Mouse (Mus musculus) kidney, postnatal 0 days (tissue): ENCODE measurements around the gene Kif17. TPM values are rescaled to one million over a fixed set of nuclear protein-coding genes. Genes with fewer than 3 reads are reported as not detected.

Experiments
- ATAC-seq: fragments of 200-750 bp; cut with Nextera tagmentation; replicated peaks from 2 replicates; pipeline ENCODE4 v1.8.0; 2017; ENCODE audit warnings: low read depth, moderate number of reproducible peaks, moderate TSS enrichment, moderate library complexity; ENCODE audit not compliant: low FRiP score
- DNase-seq: peaks from one replicate; pipeline ENCODE4 v3.0.0-alpha.2; 2016; ENCODE audit warnings: low spot score
- H3K27ac ChIP-seq: fragments of 300-500 bp; sonication (generic); 2 replicates; pipeline ENCODE4 v1.5.1; 2014; ENCODE audit warnings: mild to moderate bottlenecking
- H3K27me3 ChIP-seq: fragments of 300-500 bp; sonication (generic); 2 replicates; pipeline ENCODE4 v1.6.1; 2014; ENCODE audit warnings: low read length, mixed read lengths; ENCODE audit not compliant: insufficient read depth
- H3K36me3 ChIP-seq: fragments of 300-500 bp; sonication (generic); 2 replicates; pipeline ENCODE4 v1.6.1; 2014; ENCODE audit warnings: low read length, mixed read lengths; ENCODE audit not compliant: insufficient read depth
- H3K4me1 ChIP-seq: fragments of 300-500 bp; sonication (generic); replicated peaks from 2 replicates; pipeline ENCODE4 v1.6.1; 2014; ENCODE audit warnings: antibody characterized with exemption, low read length, mixed read lengths; ENCODE audit not compliant: insufficient read depth
- H3K4me2 ChIP-seq: fragments of 300-500 bp; sonication (generic); 2 replicates; pipeline ENCODE4 v1.6.1; 2014; ENCODE audit warnings: mild to moderate bottlenecking, low read length, moderate library complexity, mixed read lengths
- H3K4me3 ChIP-seq: fragments of 300-500 bp; sonication (generic); replicated peaks from 2 replicates; pipeline ENCODE4 v1.5.1; 2014; ENCODE audit warnings: low read depth, low read length
- H3K9ac ChIP-seq: fragments of 300-500 bp; sonication (generic); 2 replicates; pipeline ENCODE4 v1.6.1; 2014; ENCODE audit warnings: low read depth, low read length
- H3K9me3 ChIP-seq: fragments of 300-500 bp; sonication (generic); replicated peaks from 2 replicates; pipeline ENCODE4 v1.6.1; 2016; ENCODE audit warnings: low read length, inconsistent platforms, mixed read lengths
- CTCF ChIP-seq: IDR thresholded peaks from 2 replicates; pipeline ENCODE4 v1.5.1; 2016; ENCODE audit warnings: antibody characterized with exemption, low read depth, mild to moderate bottlenecking, moderate library complexity
- WGBS: fragments of 180-500 bp; shearing (Covaris S2); extraction: QIAGEN DNeasy Blood & Tissue Kit; methylation state at CpG from one replicate; pipeline ENCODE4 v1.1.7; 2014; 5-methylcytosine and 5-hydroxymethylcytosine counted together
- polyA plus RNA-seq: library from polyadenylated mRNA; unstranded; fragments of >200 nt; fragmentation: Nextera tagmentation; extraction: Ambion mirVana; gene quantifications from 2 replicates; pipeline ENCODE4 v1.2.1, GENCODE M21; 2015

The Kif17 gene
- polyA plus RNA-seq, 1 experiment from 2014 or later: 0.66 TPM

GRCm38 (mm10) chr4:138316369-138316768 is 66.1 kb downstream of the Kif17 start:
- Histone ChIP-seq H3K9me3 (no peaks in the 10 kb centered on the region), H3K27ac (no peak overlapping the region), H3K9ac (no peak overlapping the region), H3K4me2 (no peak overlapping the region), H3K27me3 (no peaks in the 10 kb centered on the region), H3K4me1 (no peaks in the 10 kb centered on the region), H3K36me3 (peaks cover 40% of the 10 kb centered on the region), H3K4me3 (no peak overlapping the region)
- ATAC-seq (no peak), DNase-seq (no peak)
- TF ChIP-seq CTCF: no peak; the same call in 1 of the 2 replicates
- 93% methylated on average over 6 of the region's 6 CpGs for WGBS

- TF ChIP-seq CTCF: peak; percentile 85
- Histone ChIP-seq H3K9me3 (no peaks in the 10 kb centered on the region), H3K4me3 (no peak overlapping the region), H3K36me3 (peaks cover 29% of the 10 kb centered on the region; the same call in 1 of the 2 replicates), H3K9ac (no peak overlapping the region), H3K27ac (no peak overlapping the region), H3K4me2 (no peak overlapping the region), H3K4me1 (no peaks in the 10 kb centered on the region), H3K27me3 (no peaks in the 10 kb centered on the region)
- DNase-seq (peak; percentile 60), ATAC-seq (peak; percentile 11; the same call in 1 of the 2 replicates)
- WGBS: 53% methylated on average over 6 of the region's 6 CpGs
Observed at GRCm38 (mm10) chr4:138318509-138319266, 68.5 kb downstream of the Kif17 start.

GRCm38 (mm10) chr4:138319508-138319907 is 69.3 kb downstream of the Kif17 start:
- TF ChIP-seq CTCF: peak; percentile 100
- Histone ChIP-seq H3K4me2 (no peak overlapping the region), H3K9me3 (no peaks in the 10 kb centered on the region), H3K36me3 (peaks cover 21% of the 10 kb centered on the region; the same call in 1 of the 2 replicates), H3K4me3 (no peak overlapping the region), H3K27ac (no peak overlapping the region), H3K9ac (no peak overlapping the region), H3K27me3 (no peaks in the 10 kb centered on the region), H3K4me1 (no peaks in the 10 kb centered on the region)
- 29% methylated on average over 10 of the region's 10 CpGs for WGBS
- DNase-seq: peak; percentile 89
- peak; percentile 47; the same call in 1 of the 2 replicates for ATAC-seq

GRCm38 (mm10) chr4:138320711-138321110 is 70.5 kb downstream of the Kif17 start:
- DNase-seq: no peak
- TF ChIP-seq CTCF: no peak
- Histone ChIP-seq H3K9me3 (no peaks in the 10 kb centered on the region), H3K27me3 (no peaks in the 10 kb centered on the region), H3K4me3 (no peak overlapping the region), H3K9ac (no peak overlapping the region), H3K36me3 (peaks cover 13% of the 10 kb centered on the region; the same call in 1 of the 2 replicates), H3K27ac (no peak overlapping the region), H3K4me2 (no peak overlapping the region), H3K4me1 (no peaks in the 10 kb centered on the region)
- 83% methylated on average over 11 of the region's 11 CpGs for WGBS
- no peak for ATAC-seq

DNA sequence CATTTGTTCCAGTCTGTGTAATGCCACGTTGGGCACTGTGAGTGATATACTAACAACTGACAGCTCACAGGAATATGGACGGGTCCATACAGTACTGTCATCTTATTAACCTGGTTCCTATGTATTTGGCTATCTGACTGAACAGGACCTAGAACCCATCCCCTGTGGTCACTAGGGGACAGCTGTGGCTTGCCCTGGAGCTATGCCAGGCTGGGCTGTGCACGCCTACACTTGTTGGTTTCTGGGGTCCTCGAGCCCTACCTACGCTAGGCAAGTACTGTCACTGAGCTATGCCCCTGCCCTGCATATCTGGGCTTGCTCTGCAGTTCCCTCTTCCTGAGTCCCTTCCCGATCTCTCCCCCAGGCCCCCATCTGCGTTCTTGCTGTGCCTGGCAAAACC is 71.3 kb downstream of the Kif17 start:
- TF ChIP-seq CTCF: no peak
- WGBS: 81% methylated on average over 7 of the region's 7 CpGs
- Histone ChIP-seq H3K9ac (no peak overlapping the region), H3K4me2 (no peak overlapping the region), H3K9me3 (no peaks in the 10 kb centered on the region), H3K4me1 (no peaks in the 10 kb centered on the region), H3K27me3 (no peaks in the 10 kb centered on the region), H3K4me3 (no peak overlapping the region), H3K36me3 (peaks cover 12% of the 10 kb centered on the region; the same call in 1 of the 2 replicates), H3K27ac (no peak overlapping the region)
- no peak for DNase-seq
- ATAC-seq: no peak

DNA sequence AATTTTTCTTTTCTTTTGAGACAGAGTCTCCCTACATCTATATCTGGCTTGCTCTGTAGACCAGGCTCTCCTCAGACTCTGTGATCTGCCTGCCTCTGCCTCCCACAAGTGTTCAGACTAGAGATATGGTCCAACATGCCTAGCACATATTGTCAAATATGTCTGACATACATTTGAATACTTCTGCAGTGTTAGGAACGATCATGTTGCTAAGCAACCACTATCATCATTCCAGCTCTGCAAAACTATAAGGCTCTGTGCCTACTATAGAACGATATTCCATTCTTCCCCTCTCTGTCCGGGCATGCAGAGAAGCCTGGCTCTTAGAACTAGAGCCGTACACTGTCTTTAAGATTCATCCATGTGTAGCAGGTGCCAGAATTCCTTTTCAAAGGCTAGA is 72.5 kb downstream of the Kif17 start:
- Histone ChIP-seq H3K27me3 (no peaks in the 10 kb centered on the region), H3K27ac (no peak overlapping the region), H3K9me3 (no peaks in the 10 kb centered on the region), H3K4me1 (no peaks in the 10 kb centered on the region), H3K36me3 (peaks cover 2% of the 10 kb centered on the region; the same call in 1 of the 2 replicates), H3K9ac (no peak overlapping the region), H3K4me2 (no peak overlapping the region), H3K4me3 (no peak overlapping the region)
- ATAC-seq (no peak), DNase-seq (no peak)
- TF ChIP-seq CTCF: no peak
- 78% methylated on average over 4 of the region's 4 CpGs for WGBS

GRCm38 (mm10) chr4:138323753-138324152 is 73.5 kb downstream of the Kif17 start:
- no peak for TF ChIP-seq CTCF
- no peak overlapping the region for H3K4me3 ChIP-seq
- no peak for ATAC-seq
- 72% methylated on average over 4 of the region's 4 CpGs for WGBS
- H3K4me2 ChIP-seq: no peak overlapping the region
- no peak overlapping the region for H3K27ac ChIP-seq
- H3K4me1 ChIP-seq: no peaks in the 10 kb centered on the region
- H3K9ac ChIP-seq: no peak overlapping the region
- H3K27me3 ChIP-seq: no peaks in the 10 kb centered on the region
- no peaks in the 10 kb centered on the region for H3K9me3 ChIP-seq
- H3K36me3 ChIP-seq: no peaks in the 10 kb centered on the region
- DNase-seq: no peak
